Mouse (Mus musculus) embryo, embryonic 11.5 days (tissue): ENCODE results near the gene Mustn1.

Source experiments
- DNase-seq: peaks from one replicate; pipeline ENCODE4 v3.0.0-alpha.2; 2012; ENCODE audit warnings: low read depth, low spot score

Gene Mustn1

DNA sequence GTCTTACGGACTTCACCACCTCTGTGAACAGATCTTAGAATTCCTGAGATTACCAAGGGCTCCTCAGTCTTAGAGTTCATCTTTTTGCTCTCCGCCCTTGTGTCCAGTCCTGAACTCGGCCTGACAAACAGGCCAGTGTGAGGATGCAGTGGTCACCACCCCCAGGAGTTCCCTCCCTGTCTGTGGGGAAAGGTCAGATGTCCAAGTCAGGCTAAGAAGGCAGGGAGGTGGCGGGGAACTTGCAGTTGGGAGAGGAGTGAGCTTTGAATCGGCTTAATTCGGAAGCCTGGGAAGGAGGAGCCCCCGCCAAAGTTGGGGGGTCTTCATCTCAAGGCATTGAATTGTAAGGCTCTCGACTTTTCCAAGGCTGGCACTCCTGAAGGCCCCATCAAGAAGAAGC, 1.3 kb downstream of the Mustn1 start:
- DNase-seq = no peak

DNA sequence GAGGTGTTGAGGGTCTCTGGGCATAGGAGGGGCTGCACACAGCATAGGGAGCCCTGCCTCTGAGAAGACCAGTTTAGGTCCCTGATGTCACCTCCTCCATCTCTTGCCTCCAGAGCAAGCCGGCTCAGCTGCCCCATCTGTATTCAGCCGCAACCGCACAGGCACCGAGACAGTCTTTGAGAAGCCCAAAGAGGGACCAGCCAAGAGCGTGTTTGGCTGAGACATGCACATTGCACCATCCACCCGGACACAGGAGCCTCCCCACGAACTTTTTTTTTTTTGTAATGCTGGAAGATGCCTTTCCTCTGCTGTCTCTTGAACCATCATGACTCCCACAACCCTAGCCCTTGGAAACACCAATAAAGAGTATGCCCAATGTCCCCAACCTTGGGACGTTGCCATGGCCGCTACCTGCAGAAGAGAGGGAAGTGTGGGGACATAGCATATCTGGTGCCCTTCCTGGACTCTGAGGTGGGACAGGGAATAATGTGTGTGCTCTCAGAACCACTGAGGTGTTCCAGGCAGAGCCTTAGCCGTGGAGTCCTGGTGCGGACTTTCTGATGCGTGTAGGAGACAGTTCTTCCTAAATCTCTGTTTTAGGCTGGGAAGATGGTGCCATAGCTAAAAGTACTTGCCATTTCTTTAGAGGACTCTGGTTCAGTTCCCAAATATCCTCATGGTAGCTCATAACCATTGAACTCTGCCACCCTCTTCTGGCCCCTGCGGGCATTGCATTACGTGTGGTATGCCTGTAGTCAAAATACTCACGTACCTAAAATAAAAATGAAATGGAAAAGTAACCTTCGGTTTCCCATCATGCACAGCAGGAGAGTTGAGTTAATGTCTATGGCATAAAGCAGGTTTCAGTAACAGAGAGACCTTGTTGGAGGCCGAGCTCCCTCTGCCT, 2.1 kb downstream of the Mustn1 start:
- DNase-seq = no peak

DNA sequence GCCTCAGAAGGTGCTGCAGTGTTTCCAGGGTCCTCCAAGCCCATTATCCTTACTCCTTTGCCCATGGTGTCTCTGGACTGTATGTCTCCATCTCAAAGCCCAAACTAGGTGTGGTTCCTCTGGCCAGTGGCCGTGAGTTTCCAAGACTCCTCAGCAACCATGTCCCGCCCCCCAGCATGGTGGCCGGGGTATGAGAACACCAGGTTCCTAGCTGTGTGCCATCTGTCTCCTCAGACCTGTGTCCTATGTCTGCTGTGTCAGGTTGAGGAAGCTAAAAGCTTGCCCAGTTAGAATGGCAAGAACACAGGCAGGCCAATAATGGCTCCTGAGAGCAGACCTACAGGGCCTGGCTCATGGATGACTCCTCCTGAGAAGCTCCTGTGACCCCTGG, 2.7 kb downstream of the Mustn1 start:
- DNase-seq = no peak

DNA sequence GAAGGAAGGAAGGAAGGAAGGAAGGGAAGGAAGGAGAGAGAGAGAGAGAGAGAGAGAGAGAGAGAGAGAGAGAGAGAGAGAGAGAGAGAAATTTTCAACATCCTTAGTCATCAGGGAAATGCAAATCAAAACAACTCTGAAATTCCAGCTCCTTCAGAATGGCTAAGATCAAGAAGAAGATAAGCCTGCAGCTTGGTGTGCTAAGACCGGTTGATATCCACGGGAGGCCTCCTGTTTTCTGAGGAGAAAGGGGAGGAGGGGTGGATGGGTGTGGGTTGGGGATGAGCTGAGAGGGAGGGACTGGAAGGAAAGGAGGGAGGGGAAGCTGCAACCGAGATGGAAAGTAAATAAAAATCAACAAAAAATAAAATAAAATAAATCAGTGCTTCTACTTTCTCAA, 6.3 kb downstream of the Mustn1 start:
- no peak for DNase-seq

DNA sequence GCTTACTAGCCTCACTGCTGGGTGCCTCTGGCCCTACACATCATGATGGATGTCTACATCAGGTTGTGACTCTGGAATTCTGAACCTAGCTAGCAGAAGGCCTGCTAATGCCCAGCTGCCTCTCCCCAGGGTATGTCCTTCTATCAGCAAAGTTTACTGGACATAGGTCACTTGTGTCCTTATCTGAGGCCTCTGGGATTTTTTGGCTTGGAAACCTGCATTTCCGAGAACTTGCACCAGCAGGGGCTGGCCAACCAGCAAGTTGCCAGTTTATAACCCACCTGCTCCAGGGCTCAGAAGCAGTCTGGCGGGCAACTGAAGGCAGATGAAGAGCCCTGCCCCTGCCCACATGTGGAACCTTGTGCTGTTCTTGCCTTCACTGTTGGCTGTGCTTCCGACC, 7.2 kb downstream of the Mustn1 start, which contains the start of gene Itih4:
Gene Itih4 (plus strand): TSS at position 273 of the 400 bp plus-strand sequence.
- DNase-seq = no peak

DNA sequence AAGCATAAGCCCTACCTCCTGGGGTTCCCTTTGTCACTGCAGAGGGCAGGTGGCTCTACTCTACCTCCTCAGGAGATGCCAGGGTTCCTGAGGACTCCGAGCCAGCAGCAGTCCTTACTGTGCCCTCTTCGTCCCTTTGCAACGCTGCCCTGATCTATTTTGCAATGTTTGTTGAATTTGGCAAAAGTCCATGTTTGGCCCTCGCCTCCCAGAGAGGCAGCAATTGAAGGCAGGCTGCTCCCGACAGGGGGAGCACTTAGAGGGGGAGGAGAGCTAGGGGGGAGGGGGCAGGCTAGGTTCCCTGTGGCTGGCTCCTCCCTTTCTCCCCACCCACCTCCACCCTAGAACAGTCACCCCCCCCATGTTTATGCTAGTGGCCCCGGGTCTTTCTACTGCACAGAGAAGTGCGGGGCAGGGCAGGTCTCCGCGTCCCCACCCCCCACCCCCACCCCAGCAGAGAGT, 9.3 kb downstream of the Mustn1 start:
- no peak for DNase-seq

DNA sequence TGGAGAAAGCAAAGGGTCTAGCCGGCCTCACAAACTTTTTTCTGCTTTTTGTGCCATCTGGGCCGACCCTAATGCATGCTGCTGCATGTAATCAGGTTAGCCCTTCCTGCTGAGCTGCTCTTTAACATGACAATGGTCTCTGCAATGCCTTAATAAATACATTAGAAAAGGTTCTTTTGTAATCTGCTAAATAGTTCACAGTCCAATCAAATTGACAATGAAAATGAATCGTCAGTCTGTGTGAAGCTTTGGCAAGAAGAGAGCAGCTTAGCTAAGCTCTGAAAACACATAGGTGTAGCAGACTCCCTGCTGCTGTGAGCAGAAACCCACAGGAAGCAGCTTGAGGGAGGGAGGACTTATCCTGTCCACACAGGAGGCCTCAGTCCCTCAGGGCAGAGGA, 21.0 kb downstream of the Mustn1 start:
- no peak for DNase-seq

DNA sequence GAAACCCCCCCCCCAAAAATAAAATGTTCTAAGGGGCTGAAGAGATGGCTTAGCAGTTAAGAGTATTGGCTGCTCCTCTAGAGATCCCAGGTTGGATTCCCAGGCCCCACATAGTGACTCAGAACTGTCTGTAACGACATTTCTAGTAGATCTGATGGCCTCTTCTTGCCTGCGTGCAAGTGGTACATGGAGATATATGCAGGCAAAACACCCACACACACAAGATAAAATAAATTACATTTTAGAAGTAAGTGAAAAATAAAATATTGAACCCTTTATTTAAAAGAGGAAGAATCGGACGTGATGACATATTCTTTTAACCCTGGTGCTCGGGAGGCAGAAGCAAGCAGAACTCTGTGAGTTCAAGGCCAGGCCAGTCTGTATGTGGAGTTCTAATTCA, 23.6 kb downstream of the Mustn1 start:
- no peak for DNase-seq

DNA sequence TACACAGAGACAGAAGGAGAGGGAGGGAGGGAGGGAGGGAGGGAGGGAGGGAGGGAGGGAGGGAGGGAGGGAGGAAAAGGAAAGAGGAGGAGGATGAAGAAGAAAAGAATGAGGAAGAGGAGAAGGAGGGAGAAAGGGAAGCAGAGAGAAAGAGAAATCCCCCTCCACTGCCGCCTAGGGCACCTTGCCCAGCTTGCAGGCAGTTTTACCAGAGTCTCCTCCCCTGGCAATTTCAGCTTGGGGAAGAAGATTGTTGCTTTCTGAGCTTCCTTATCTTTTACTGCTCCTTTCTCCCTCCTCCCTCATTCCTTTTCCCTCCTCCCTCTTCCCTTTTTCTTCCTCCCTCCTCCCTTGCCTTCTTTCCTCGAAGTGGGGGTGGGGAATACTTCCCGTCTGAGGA, 24.0 kb downstream of the Mustn1 start:
- no peak for DNase-seq

DNA sequence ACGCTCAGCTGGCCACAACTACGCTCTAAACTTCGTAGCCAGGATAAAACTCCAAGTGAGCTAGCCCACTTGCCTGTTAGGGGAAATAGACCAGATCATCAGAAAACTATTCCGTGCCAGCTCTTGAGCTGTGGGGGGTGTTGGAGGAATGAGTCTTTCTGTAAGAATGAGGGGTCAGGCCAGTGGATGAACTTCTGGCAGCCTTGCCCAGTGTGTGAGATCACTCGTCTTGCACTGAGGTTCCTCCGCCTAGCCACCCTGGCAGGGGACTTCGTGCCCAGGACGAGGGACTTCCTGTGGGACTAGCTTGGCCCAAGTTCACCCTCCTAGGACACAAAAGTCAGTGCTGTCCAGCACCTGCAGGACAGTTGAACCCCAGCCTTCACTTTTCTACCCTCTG, 25.3 kb downstream of the Mustn1 start:
- DNase-seq = no peak

DNA sequence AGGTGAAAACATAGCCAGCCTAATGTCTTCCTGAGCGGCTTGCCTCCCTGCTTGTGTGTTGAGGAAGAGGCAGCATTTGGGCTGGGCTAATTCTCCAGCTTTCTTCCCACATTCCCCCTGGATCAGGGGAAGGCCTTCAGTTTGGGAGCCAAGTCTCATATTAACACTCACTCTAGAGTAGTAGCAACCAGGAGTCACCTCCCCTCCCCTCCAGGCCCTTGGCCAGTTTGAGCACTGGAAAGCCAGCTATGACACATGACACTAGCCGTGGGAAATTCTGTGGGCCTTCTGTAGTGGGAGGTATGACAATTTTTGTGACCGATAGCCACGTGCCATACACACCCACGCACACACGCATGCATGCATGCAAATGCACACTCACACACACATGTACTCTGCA, 27.0 kb downstream of the Mustn1 start:
- DNase-seq = no peak

DNA sequence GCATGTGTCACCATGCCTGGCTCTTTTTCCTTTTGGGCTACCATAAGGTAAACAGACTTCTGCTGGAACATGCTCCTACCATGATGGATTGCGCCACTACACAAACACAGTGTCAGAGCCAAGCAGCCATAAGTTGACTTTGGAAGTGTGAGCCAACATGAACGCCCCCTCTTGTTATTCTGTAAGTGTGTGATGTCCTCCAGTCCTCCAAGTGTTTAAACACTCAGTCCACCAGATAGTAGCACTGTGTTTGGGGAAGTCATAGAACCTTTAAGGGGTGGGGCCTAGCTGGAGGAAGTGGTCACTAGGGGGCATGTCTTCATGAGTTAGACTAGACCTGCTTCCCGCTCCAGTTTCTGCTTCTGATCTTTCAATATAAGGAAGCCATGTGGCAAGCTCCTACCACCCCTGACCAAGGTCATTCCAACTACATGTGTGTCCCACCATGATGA, 28.8 kb downstream of the Mustn1 start:
- no peak for DNase-seq

DNA sequence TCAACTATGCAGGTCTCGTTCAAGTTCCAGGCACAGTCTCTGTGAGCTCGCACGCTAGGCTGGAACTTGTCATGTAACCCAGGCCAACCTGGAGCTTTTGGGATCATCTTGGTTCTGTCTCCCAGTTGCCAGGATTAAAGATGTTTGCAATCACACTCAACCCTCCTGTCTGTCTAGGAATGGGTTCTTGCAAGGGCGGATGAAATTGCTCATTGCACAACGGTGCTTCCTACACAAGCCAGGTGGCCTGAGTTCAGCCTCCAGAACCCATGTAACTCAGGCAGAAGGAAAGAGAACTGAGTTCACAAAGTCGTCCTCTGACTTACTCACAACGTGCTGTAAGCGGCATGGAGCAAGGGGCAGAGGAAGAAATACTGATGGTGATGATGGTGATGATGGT, 32.1 kb downstream of the Mustn1 start:
- no peak for DNase-seq

DNA sequence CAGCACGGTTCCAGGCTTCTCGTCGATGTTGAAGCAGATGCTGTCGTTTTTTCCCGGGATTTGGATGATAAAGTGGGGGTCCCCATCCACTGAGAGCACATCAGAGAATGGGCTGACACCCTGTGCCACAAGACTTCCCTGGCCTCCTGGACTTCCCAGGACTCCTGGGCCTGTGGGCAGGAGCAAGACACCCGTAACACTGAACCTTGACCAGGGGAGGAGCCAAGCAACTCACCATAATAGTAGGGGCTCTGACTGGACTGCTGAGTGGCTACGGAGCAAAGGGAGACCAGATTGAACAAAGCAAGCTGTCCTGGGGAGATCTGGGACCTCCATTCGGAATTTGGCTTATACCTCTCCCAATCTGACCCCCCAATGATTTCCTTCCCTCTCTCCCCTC, 33.6 kb downstream of the Mustn1 start:
- DNase-seq = no peak

DNA sequence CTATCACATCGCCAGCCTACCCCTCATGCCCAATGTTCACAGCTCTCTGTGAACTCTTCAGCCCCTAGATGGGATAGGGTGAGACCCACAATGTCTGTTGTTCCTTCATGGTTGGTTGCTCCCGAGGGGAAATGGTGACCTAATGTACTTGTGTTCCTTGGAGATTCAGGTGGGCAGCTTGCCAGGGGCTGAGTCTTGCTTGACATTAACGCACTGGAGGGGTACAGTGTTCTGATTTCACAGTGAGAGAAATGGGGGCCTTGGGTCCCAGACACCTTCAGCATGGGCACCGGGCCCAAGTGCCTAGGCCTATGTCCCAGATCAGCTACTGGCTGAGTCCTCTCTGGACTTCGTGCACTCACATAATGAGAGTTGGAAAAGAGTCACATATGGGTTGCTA, 34.4 kb downstream of the Mustn1 start:
- no peak for DNase-seq

DNA sequence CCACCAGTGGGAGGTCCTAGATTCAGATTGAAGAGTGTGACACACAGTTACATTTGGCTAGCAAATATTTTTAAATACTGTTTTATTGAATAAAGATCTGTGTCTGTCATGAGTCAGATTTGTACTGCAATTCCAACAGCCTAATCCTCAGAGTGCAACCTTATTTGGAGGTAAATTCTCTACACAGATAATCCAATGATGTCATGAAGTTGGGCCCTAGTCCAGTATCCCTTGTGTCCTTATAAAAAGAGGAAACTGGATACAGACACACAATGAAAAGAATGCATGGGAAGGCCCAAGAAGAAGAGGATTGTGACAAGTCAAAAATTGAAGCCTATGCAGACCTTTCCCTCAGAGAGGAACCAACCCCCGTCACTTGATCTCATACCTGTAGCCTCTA, 37.5 kb downstream of the Mustn1 start:
- DNase-seq = no peak

DNA sequence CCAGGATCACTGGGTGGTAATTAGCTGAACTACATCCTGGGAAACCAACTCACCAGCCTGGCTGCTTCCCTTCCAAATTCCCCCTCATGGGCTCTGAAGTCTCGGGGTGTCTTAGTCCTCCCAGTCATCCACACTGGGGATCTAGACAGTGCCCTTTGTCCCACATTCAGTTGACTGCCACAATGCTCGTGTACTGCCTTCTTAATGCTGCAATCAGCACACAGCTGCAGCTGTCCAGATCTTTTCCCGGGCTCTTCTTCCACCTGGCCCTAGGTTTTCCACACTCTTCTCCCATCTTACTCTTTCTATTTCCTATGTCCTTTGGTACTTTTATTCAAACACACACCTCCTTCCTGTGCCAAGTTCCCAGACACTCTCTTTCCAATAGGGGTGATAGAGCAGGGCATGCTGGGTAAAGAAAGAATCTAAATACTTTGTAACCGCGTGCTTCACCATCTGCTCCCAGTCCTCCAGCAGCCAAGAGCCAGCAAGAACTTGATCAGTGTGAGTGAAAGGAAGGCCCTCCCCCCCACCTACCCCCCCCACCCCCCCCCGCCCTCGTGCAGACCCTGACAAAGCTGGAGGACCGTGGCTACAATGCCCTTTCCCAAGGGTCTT, 43.2 kb downstream of the Mustn1 start:
- no peak for DNase-seq

DNA sequence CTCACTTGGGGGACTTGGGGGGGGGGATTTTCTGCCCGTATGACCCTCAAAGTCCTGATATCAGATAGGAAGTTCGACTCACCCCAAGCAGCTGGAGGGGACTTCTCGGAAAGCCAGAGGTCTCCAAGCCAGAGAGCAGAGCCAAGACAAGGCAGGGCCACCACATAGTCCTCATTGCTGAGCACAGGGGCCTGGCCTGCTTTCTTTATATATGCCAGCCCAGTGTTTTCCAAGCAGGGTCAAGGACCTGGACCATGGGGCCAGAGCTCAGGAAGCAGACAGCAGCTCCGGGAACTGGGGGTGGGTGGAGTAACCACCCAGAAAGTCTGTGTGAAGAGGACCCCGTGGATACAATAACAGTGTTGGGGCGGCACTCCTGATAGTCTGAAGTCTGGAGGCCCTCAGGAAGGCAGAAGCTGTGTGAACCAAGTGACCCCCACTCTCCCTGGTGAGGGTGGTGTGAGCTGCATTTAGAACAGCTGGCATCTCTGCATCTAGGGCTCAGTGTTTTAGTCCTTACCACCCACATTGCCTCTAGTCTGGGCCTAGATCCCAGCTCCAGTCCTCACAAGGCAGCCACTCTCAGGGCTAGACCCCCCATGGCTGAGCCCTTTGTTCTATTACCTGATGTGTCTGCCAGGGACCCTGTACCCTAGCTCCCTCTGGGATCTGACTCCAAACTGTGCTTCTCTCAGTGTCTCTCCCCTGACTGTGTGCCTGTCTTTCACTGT, 44.5 kb downstream of the Mustn1 start, which contains the start of gene Itih3:
Gene Itih3 (minus strand): TSS at position 386 of the 731 bp plus-strand sequence.
- DNase-seq = no peak

DNA sequence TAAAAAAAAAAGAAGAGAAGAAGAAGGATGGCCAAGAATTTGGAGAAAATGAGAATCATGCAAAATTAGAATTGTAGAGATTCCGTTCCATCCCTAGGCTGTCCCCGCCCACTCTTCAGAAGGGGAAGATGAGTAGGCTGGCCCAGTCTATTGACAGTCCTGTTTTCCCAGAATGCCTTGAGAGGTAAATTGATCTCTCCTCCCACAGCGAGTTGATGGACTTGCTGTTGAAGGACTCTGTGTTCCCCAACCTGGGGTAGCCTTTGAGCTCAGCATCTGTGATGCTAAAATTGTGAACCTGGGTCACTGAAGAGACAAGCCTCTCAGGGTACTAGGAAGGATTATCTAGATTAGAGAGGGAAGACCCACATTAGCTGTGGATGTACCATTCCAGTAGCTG, 46.5 kb downstream of the Mustn1 start:
- no peak for DNase-seq

DNA sequence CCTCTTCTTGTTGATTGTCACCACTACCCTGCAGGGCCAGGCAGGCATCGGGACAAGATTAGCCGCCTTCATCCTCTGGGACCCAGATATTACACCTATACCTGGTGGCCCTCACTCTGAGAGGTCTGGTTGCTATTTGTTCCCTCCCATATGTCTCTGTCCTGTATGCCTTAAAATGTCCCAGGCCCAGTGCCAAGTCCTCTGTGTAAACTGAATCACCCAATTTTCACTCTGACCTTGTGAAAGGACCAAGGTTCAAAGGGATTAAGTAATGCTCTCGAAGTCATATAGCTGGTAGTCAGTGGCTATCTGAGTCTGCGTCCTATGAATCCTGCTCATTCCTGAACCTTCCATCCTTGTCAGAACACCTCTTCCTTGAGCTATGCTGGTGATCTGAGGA, 51.4 kb downstream of the Mustn1 start:
- DNase-seq = no peak
